Mouse (Mus musculus) limb, embryonic 14.5 days (tissue): ENCODE measurements around the gene Irgq. TPM values are rescaled to one million over a fixed set of nuclear protein-coding genes. Genes with fewer than 3 reads are reported as not detected.

Experiments
- ATAC-seq: fragments of 200-750 bp; cut with Nextera tagmentation; 2 replicates; pipeline ENCODE4 v1.8.0; 2017; ENCODE audit warnings: low read depth, moderate number of reproducible peaks, moderate TSS enrichment; ENCODE audit not compliant: low FRiP score
- DNase-seq: peaks from one replicate; pipeline ENCODE4 v3.0.0-alpha.2; 2015; ENCODE audit warnings: low spot score
- H3K27ac ChIP-seq: fragments of 300-500 bp; sonication (generic); replicated peaks from 2 replicates; pipeline ENCODE4 v1.5.1; 2014; ENCODE audit warnings: low read depth, mild to moderate bottlenecking, low read length, moderate library complexity, mixed read lengths
- H3K27me3 ChIP-seq: fragments of 300-500 bp; sonication (generic); 2 replicates; pipeline ENCODE4 v1.6.1; 2014; ENCODE audit warnings: low read length, mixed read lengths; ENCODE audit not compliant: control insufficient read depth, insufficient read depth
- H3K36me3 ChIP-seq: fragments of 300-500 bp; sonication (generic); 2 replicates; pipeline ENCODE4 v1.6.1; 2014; ENCODE audit warnings: mild to moderate bottlenecking, low read length, moderate library complexity, mixed read lengths; ENCODE audit not compliant: control insufficient read depth, insufficient read depth
- H3K4me1 ChIP-seq: fragments of 300-500 bp; sonication (generic); 2 replicates; pipeline ENCODE4 v1.6.1; 2014; ENCODE audit warnings: antibody characterized with exemption, low read length, mixed read lengths; ENCODE audit not compliant: control insufficient read depth, insufficient read depth
- H3K4me2 ChIP-seq: fragments of 300-500 bp; sonication (generic); replicated peaks from 2 replicates; pipeline ENCODE4 v1.6.1; 2014; ENCODE audit warnings: low read depth, mild to moderate bottlenecking, low read length, moderate library complexity; ENCODE audit not compliant: severe bottlenecking
- H3K4me3 ChIP-seq: fragments of 300-500 bp; sonication (generic); replicated peaks from 2 replicates; pipeline ENCODE4 v1.5.1; 2014; ENCODE audit warnings: low read length
- H3K9ac ChIP-seq: fragments of 300-500 bp; sonication (generic); 2 replicates; pipeline ENCODE4 v1.6.1; 2014; ENCODE audit warnings: mild to moderate bottlenecking, low read depth, low read length, moderate library complexity; ENCODE audit not compliant: severe bottlenecking
- H3K9me3 ChIP-seq: fragments of 300-500 bp; sonication (generic); 2 replicates; pipeline ENCODE4 v1.6.1; 2016; ENCODE audit warnings: low read length; ENCODE audit not compliant: control insufficient read depth
- POLR2A ChIP-seq: fragments of 200-500 bp; IDR thresholded peaks from 2 replicates; pipeline ENCODE4 v1.8.0; 2012; ENCODE audit warnings: inconsistent platforms, mild to moderate bottlenecking, moderate library complexity, borderline replicate concordance; ENCODE audit not compliant: insufficient read depth, insufficient read length; ENCODE audit errors: extremely low read depth
- WGBS: fragments of 180-500 bp; shearing (Covaris S2); extraction: QIAGEN DNeasy Blood & Tissue Kit; methylation state at CpG from one replicate; pipeline ENCODE4 v1.1.7; 2014; 5-methylcytosine and 5-hydroxymethylcytosine counted together
- polyA plus RNA-seq, 2 experiments: library from polyadenylated mRNA; depleted of rRNA in 1 of 2; stranded (reverse) in 1 of 2; unstranded in 1 of 2; fragments of >200 nt; fragmentation: Nextera tagmentation in 1 of 2; extraction: Ambion mirVana in 1 of 2; gene quantifications; 2 replicates each; pipeline versions ENCODE4 v1.2.1 to v1.2.3; 2012 to 2014

Irgq gene
- polyA plus RNA-seq, 2 experiments = 10.7 to 16.3 TPM

DNA sequence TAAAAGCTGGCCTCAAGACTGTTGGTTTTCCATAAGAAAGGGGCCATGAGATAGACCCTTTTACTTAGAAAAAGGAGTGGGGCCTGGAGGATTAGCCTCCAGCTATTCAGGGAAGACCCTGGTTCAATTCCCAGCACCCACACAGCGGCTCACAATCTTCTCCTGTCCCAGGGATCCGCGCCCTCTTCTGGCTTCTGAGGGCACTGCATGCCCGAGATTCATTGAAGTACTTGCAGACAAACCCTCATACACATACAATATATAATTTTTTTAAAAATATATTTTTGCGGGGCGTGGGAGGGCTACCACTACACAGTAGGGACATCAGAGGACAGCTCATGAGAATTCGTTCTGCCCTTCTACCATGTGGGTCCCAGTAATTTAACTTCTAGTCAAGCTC is 29.6 kb upstream of the Irgq start:
- H3K4me3 ChIP-seq = no peak overlapping the region
- ATAC-seq (no peak), DNase-seq (peak; percentile 17)
- no peak overlapping the region for H3K27ac ChIP-seq
- H3K9ac ChIP-seq = no peak overlapping the region
- peaks cover 4% of the 10 kb centered on the region; the same call in 1 of the 2 replicates for H3K9me3 ChIP-seq
- no peak for TF ChIP-seq POLR2A
- 34% methylated on average over 7 of the region's 7 CpGs for WGBS
- H3K4me2 ChIP-seq = no peak overlapping the region
- H3K36me3 ChIP-seq = no peaks in the 10 kb centered on the region
- peaks cover 11% of the 10 kb centered on the region for H3K4me1 ChIP-seq
- peaks cover 20% of the 10 kb centered on the region for H3K27me3 ChIP-seq

DNA sequence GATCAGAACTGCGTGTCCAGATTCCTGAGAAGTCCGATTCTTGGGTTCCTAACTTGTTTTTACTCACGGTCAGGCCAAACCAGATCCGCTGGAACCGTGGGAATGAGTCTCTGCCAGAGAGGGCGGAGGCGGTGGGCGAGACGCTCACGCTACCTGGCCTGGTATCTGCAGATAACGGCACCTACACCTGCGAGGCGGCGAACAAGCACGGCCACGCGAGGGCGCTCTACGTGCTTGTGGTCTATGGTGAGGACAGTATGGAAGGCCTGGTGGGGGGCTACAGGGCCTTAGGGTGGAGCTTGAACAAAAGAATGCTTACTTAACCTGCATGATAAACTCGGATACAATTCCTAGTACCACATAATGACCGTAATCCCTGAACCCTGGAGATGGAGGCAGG is 29.0 kb upstream of the Irgq start:
- H3K9me3 ChIP-seq = peaks cover 4% of the 10 kb centered on the region; the same call in 1 of the 2 replicates

DNA sequence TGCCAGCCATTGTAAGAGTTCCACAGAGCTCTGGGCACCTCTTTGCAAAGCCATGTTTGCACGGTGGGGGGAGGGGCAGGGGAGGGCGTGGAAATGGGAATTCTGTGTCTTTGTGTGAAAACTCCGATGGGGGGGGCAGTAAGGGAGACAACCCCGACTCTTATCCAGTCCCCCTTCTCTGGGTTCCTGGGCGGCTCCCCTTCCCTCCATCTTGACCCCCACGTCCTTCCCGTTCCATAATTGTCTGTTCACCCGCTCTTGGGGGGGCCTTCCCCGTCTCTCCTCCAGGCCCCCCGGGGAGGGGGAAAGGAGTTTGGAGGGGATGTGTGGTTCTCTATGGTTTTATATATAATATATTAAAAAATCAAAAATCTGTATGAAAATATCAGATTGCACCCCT is 26.5 kb upstream of the Irgq start:
- no peak overlapping the region for H3K4me2 ChIP-seq
- DNase-seq = no peak
- peaks cover 15% of the 10 kb centered on the region for H3K27me3 ChIP-seq
- no peak for ATAC-seq
- H3K27ac ChIP-seq = no peak overlapping the region
- H3K9ac ChIP-seq = no peak overlapping the region
- H3K4me3 ChIP-seq = no peak overlapping the region
- H3K36me3 ChIP-seq = no peaks in the 10 kb centered on the region
- no peak for TF ChIP-seq POLR2A
- WGBS = 25% methylated on average over 10 of the region's 10 CpGs
- peaks cover 4% of the 10 kb centered on the region; the same call in 1 of the 2 replicates for H3K9me3 ChIP-seq
- H3K4me1 ChIP-seq = peaks cover 15% of the 10 kb centered on the region

More for the DNA sequence above, 29.0 kb upstream of the Irgq start:
- 44% methylated on average over 21 of the region's 21 CpGs for WGBS
- no peak for TF ChIP-seq POLR2A
- DNase-seq = no peak
- Histone ChIP-seq H3K27ac (no peak overlapping the region), H3K36me3 (no peaks in the 10 kb centered on the region), H3K4me3 (no peak overlapping the region), H3K4me1 (peaks cover 15% of the 10 kb centered on the region), H3K9ac (no peak overlapping the region), H3K27me3 (peaks cover 20% of the 10 kb centered on the region), H3K4me2 (no peak overlapping the region)
- no peak for ATAC-seq

DNA sequence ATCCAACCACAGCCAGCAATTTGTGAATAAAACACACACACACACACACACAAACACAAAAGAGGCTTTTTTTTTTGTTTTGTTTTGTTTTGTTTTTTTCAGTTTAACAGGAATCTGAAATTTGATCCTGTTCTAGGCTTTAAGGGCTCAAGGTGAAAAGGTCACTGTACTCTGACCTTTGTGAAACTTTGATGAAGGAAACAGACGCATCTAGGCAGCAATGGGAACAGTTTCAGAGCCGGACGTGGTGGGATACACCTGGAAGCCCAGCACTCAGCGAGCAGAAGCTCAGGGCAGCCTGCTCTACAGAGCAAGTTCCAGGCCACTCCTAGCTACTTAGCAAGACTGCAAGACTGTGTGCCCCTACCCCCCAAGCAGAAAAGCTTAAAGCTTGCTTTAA is 25.6 kb upstream of the Irgq start:
- Histone ChIP-seq H3K4me1 (peaks cover 15% of the 10 kb centered on the region), H3K36me3 (no peaks in the 10 kb centered on the region), H3K27ac (no peak overlapping the region), H3K9ac (no peak overlapping the region), H3K4me3 (no peak overlapping the region), H3K9me3 (peaks cover 4% of the 10 kb centered on the region; the same call in 1 of the 2 replicates), H3K4me2 (no peak overlapping the region), H3K27me3 (peaks cover 7% of the 10 kb centered on the region)
- ATAC-seq = no peak
- 12% methylated on average over 4 of the region's 4 CpGs for WGBS
- no peak for DNase-seq
- TF ChIP-seq POLR2A = no peak

DNA sequence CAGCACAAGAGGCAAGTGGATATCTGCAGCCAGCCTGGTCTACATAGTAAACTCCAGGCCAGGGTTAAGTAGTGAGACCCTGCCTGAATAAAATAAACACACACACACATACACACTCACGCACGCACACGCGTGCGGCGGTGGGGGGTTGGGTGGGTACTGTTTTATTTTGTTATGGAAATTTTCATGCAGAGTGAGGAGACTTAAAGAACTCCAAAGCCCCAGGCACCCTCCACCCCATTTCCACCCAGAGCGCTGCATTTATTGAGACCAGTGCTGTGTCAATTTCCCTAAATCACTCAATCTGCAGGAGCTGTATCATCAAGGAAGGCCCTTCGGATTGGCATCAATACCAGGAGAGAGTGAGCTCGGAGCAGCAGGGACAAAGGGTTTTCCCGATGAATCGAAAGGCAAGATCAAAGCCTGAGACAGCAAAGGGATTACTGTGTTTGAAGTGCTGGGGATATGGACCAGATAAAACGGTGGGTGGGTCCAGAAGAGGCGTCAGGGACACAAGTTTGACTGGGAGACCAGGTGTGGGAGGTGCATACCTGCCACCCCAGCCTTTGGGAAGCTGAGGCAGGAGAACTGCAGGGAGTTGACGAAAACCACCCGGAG is 24.9 kb upstream of the Irgq start:
- Histone ChIP-seq H3K4me3 (peak overlapping the region; percentile 83), H3K36me3 (no peaks in the 10 kb centered on the region), H3K4me2 (peak overlapping the region; percentile 76), H3K27me3 (peaks cover under 1% of the 10 kb centered on the region; the same call in 1 of the 2 replicates), H3K9me3 (peaks cover 4% of the 10 kb centered on the region; the same call in 1 of the 2 replicates), H3K9ac (no peak overlapping the region), H3K4me1 (peaks cover 15% of the 10 kb centered on the region), H3K27ac (peak overlapping the region; percentile 99)
- no peak for TF ChIP-seq POLR2A
- DNase-seq (no peak), ATAC-seq (no peak)
- 19% methylated on average over 15 of the region's 15 CpGs for WGBS
